Mouse (Mus musculus): Measurements from ENCODE around the gene Hacd3. TPM values are rescaled to one million over a fixed set of nuclear protein-coding genes. Genes with fewer than 3 reads are reported as not detected.

Gene Hacd3
- 14.7 and 17.2 TPM in 2 replicates for polyA plus RNA-seq (2012; rRNA removed; ENCODE audit: low replicate concordance)

DNA sequence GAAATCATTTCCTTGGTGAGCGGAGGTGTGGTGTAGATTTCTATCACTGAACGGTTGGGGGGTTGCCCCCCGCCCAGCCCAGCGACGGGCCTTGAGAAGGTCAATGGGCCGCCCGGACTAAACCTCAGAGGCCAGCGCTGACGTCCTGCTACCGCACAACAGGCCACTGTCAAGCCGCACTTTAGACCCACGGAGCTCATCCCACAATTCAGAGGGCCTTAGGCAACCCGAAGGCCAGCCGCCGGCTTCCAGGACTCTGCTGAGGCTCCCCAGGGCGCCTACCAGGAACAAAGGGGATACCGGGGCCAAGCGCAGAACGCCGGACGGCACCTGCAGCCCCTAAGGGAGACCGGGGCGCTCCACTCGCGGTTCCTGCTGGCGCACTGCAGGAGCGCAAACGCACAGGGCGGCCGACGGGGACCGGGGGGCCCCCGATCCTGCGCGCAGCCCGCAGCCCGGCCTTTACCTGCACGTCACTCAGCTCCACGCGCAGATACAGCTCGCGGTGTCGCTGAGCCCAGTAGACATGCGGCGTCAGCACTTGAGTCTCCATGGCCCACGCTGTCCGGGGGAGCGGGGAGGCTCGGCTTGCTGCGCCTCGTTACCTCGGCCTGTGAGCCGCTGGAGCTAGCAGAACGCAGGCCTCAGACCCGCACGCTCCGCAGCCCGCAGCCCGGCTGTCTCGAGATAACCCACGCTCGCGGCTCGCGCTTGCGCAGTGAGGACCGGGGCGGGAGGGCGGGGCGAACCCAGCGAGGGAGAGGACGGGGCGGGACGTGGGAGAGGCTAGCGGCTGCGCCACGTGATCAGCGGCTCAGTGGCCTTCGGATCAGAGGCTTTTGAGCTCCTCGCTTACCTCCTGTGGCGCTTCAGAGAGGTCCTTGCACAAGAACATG is at the start of gene Hacd3:
Hacd3 (minus strand) TSS at position 703 of the 896 bp plus-strand sequence.

DNA sequence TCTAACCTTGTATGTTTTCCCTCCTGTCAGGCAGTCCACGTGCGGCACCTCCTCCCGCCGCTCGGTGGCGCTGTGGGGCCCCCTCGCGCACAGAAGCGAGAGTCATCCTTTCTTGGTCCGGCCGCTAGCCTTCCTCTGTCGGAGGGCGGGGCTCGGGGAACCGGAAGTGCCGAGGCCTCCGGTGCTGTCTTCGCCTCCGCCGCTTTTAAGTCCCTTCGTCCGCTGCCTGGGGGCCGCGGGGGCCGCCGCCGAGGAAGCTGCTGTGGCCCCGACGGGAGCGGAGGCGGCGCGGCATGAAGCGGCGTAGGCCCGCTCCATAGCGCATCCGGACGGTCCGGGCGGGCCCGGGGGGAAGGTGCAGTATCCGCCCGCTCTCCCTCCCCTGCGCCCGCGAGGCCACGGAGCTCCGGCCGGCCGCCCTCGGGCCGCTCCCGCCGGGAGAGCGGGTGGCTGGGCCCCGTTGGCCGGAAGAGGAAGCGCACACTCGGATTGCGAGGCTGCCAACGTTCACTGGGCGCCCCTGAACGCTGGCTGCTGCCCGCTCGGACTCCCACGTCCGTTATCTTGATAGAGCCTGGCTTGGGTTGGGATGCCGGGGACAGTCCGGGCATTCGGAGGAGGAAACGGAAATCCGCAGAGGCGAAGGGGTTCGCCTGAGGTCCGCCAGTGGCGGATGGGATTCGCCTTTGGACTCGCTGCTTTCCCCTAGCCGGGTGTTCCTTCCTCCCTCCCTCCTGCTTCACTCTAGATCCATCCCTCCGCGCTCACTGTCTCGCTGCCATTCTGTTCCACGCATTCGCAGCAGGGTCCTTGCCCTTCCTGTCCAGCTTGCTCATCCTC is 11.0 kb upstream of the Hacd3 start, which contains the start of gene Dpp8:
Dpp8 (plus strand) TSS at position 146 of the 840 bp plus-strand sequence.

DNA sequence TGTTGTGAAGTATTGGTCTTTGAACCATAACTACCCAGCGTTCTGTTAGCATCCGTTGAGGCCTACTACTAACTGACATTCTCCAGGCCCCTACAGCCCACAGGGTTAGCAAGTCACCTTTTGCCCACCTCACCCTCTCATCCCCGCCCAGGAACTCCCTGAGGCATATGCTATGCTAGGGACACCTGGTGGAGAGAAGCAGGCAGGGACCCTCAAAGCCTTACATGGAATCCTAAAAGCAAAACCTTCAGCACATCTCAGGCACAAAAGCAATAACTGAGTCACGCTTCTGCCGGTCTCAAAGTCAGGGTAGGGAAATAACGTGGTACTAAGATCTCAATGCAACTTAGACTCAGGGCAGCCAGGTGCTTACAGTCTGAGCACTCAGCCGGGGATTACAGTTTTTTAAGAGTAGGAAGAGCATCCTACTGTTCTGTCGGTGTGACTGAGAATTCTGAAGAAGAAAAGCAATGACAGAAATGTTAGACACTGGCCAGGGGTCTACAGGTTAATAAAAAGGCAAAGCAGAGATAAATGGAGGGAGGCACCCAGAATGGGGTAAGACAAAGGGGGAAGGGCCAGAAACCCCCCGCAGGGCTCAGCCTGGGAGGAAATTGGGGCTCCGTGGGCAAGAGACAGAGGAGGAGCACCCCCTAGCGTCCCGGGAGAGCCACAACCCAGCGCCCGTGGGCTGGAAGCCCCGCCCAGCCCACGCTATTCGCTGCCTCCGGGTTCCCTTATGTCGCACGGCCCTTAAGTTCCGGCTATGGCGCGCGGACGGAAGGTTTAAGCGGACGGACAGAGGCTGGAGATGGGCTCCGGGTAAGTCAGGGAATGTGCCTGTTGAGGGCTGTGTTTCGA is 61.1 kb downstream of the Hacd3 start, which contains the start of gene Ints14:
Ints14 (plus strand) TSS at position 789 of the 861 bp plus-strand sequence.

DNA sequence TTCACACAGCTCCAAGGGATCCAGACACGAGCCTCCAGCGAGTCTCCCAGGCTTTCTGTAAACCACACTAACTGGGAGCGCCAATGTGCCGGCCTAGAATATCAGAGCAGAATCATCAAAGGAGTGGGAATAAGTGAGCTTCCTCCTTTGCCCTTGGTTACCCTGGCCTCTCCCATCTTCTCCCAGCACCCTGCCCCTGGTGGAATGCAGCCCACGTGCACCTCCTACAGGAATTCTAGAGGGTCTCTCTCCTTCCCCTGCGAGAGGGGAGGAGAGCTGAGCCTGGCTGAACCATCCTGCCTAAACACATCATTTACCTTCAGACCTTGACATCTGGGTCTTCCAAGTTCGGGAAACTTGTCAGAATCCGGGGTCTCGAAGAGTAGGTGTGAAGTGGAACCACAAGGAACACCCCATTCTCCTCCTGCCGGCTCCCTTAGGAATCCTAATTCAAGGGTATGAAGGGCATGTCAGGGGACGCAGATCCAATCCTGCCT is 70.3 kb downstream of the Hacd3 start, which contains the start of gene Slc24a1:
Slc24a1 (minus strand) TSS at position 447 of the 497 bp plus-strand sequence.

Other genes with a start within 250 kb of the Hacd3 start
- 0.79 and 1.1 TPM in 2 replicates for gene Dennd4a, start 210.4 kb downstream of the Hacd3 start, polyA plus RNA-seq (2012; rRNA removed; ENCODE audit: low replicate concordance)
- gene Slc24a1, start 70.1 kb downstream of the Hacd3 start, polyA plus RNA-seq (2012; rRNA removed; ENCODE audit: low replicate concordance): not detected in 2 replicates
- 3.7 and 6.6 TPM in 2 replicates for gene Ints14, start 60.8 kb downstream of the Hacd3 start, polyA plus RNA-seq (2012; rRNA removed; ENCODE audit: low replicate concordance)
- 15.7 and 18.8 TPM in 2 replicates for gene Dpp8, start 10.7 kb upstream of the Hacd3 start, polyA plus RNA-seq (2012; rRNA removed; ENCODE audit: low replicate concordance)
- gene Igdcc4, start 79.8 kb upstream of the Hacd3 start, polyA plus RNA-seq (2012; rRNA removed; ENCODE audit: low replicate concordance): 0.76 and 2.3 TPM in 2 replicates
- gene Igdcc3, start 119.5 kb upstream of the Hacd3 start, polyA plus RNA-seq (2012; rRNA removed; ENCODE audit: low replicate concordance): 0.04 TPM in 1 of 2 replicates, not detected in the other
- 12.6 and 13.0 TPM in 2 replicates for gene Parp16, start 173.7 kb upstream of the Hacd3 start, polyA plus RNA-seq (2012; rRNA removed; ENCODE audit: low replicate concordance)
- 0.36 and 1.6 TPM in 2 replicates for gene Cilp, start 243.5 kb upstream of the Hacd3 start, polyA plus RNA-seq (2012; rRNA removed; ENCODE audit: low replicate concordance)